Mouse (Mus musculus) kidney, embryonic 15.5 days (tissue): Measurements from ENCODE around the gene Gm10638. TPM values are rescaled to one million over a fixed set of nuclear protein-coding genes. Genes with fewer than 3 reads are reported as not detected.

ENCODE experiments used
- polyA plus RNA-seq: library from polyadenylated mRNA; unstranded; fragments of >200 nt; fragmentation: Nextera tagmentation; extraction: Ambion mirVana; gene quantifications from 2 replicates; pipeline ENCODE4 v1.2.1, GENCODE M21; 2015

The Gm10638 gene
- polyA plus RNA-seq, 1 experiment from 2014 or later, result 5.7 TPM

Other genes starting within 250 kb of the Gm10638 start
- 0.14 and 0.15 TPM in 2 replicates for gene Abcc12, start 165.0 kb upstream of the Gm10638 start, polyA plus RNA-seq
- gene Lonp2, start 121.7 kb upstream of the Gm10638 start, polyA plus RNA-seq, result 63.2 and 63.9 TPM in 2 replicates
- 46.4 and 48.7 TPM in 2 replicates for gene Siah1a, start 235 bp downstream of the Gm10638 start, polyA plus RNA-seq
- 10.0 and 10.1 TPM in 2 replicates for gene N4bp1, start 139.6 kb downstream of the Gm10638 start, polyA plus RNA-seq